Mouse (Mus musculus): ENCODE measurements around the gene Siglecf.

Siglecf gene

GRCm38 (mm10) chr7:43378226-43378625, 27.1 kb downstream of the Siglecf start:
- no peak for DNase-seq (ENCODE audit: low read depth, low spot score)

- no peak for DNase-seq (ENCODE audit: low read depth, low spot score)
These were observed 41.4 kb downstream of the Siglecf start for GRCm38 (mm10) chr7:43392349-43393121.

- no peak for DNase-seq (ENCODE audit: low read depth, low spot score)
These were observed 48.4 kb downstream of the Siglecf start for GRCm38 (mm10) chr7:43399501-43399900.

GRCm38 (mm10) chr7:43402718-43403117, 51.6 kb downstream of the Siglecf start:
- no peak for DNase-seq (ENCODE audit: low read depth, low spot score)

GRCm38 (mm10) chr7:43407573-43407972, 56.4 kb downstream of the Siglecf start:
- DNase-seq (ENCODE audit: low read depth, low spot score), result no peak

GRCm38 (mm10) chr7:43408131-43408553, 57.0 kb downstream of the Siglecf start, which contains the start of gene Siglecg:
Siglecg (plus strand) TSS chr7:43408204.
- DNase-seq (ENCODE audit: low read depth, low spot score), result no peak

- no peak for DNase-seq (ENCODE audit: low read depth, low spot score)
These were observed 57.9 kb downstream of the Siglecf start for GRCm38 (mm10) chr7:43409084-43409483.
